9 mouse cellular contexts compared by ENCODE assay signal in the genomic region with DNA sequence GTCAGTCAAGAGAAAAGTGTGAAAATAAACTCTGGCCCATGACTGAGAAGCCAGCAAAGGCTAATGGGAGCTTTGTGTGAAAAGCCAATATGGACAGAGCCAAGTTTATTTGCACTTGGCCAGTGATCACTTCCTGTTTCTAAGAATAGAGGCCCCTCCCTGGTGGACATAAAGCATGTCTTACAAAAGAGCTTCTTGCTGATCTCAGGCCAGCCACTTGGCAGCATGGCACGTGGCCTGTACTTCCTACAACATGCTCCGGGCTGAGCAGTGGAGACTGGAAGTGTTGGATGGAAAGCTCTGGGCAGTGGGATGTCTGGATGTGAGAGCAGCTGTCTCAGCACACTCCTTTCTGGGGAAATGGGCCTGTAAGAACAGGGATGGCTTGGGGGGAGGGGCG.
DNase-seq lines count a peak whose midpoint lies in the region; ATAC-seq and TF ChIP-seq lines count a peak whose summit lies in the region.
"Had no signal": no experiment of that assay in that cellular context is flagged by ENCODE, and none has a peak within 500 bp of the region (broad histone marks: within the 10 kb centered on the region; RNA-seq: fewer than 3 reads in every experiment).

No protein-coding gene starts in this region.

- H3K9ac ChIP-seq in forebrain, postnatal 0 days = no peak overlapping the region
- H3K9ac ChIP-seq in forebrain, embryonic 14.5 days (ENCODE audit: low read length) = no peak overlapping the region
- H3K9ac ChIP-seq in heart, adult 2 months (ENCODE audit: low read depth, low read length) = no peak overlapping the region
- H3K9ac ChIP-seq in liver, postnatal 0 days (replicated peaks) = no peak overlapping the region
- no peak overlapping the region for H3K9ac ChIP-seq in stomach, embryonic 15.5 days
- H3K9ac ChIP-seq: embryonic facial prominence, embryonic 15.5 days had no signal

- WGBS in forebrain, postnatal 0 days = 59% methylated on average over 3 of the region's 3 CpGs
- 59% methylated on average over 3 of the region's 3 CpGs for WGBS in forebrain, embryonic 14.5 days
- 30% methylated on average over 3 of the region's 3 CpGs for WGBS in heart, adult 2 months
- WGBS in liver, postnatal 0 days (ENCODE audit: insufficient replicate concordance) = 29% methylated on average over 3 of the region's 3 CpGs
- WGBS in stomach, embryonic 15.5 days = 37% methylated on average over 3 of the region's 3 CpGs

- ATAC-seq in forebrain, postnatal 0 days = peak; percentile 29; the same call in 1 of the 2 replicates
- ATAC-seq in forebrain, embryonic 14.5 days = no peak
- ATAC-seq in liver, postnatal 0 days = peak; percentile 72
- ATAC-seq in stomach, embryonic 15.5 days (ENCODE audit: insufficient read depth, low FRiP score, low read depth) = peak; percentile 67; the same call in 1 of the 2 replicates

- H3K4me3 ChIP-seq in forebrain, postnatal 0 days (ENCODE audit: low read depth, low read length) = no peak overlapping the region
- H3K4me3 ChIP-seq in forebrain, embryonic 14.5 days (ENCODE audit: low read depth, low read length) = no peak overlapping the region
- no peak overlapping the region for H3K4me3 ChIP-seq in heart, adult 2 months
- H3K4me3 ChIP-seq in liver, postnatal 0 days (ENCODE audit: low read depth, low read length) = no peak overlapping the region
- no peak overlapping the region for H3K4me3 ChIP-seq in stomach, embryonic 15.5 days (replicated peaks)
- H3K4me3 ChIP-seq: embryonic facial prominence, embryonic 15.5 days had no signal

- no peaks in the 10 kb centered on the region for H3K4me1 ChIP-seq in forebrain, postnatal 0 days (ENCODE audit: insufficient read depth)
- H3K4me1 ChIP-seq in forebrain, embryonic 14.5 days (ENCODE audit: control insufficient read depth, insufficient read depth, low read length) = no peaks in the 10 kb centered on the region
- peaks cover 7% of the 10 kb centered on the region for H3K4me1 ChIP-seq in heart, adult 2 months (ENCODE audit: control insufficient read depth, insufficient read depth, low read length)
- peaks cover 10% of the 10 kb centered on the region for H3K4me1 ChIP-seq in liver, postnatal 0 days (ENCODE audit: insufficient read depth)
- peaks cover 5% of the 10 kb centered on the region; the same call in 1 of the 2 replicates for H3K4me1 ChIP-seq in stomach, embryonic 15.5 days

- no peak overlapping the region for H3K27ac ChIP-seq in forebrain, postnatal 0 days (ENCODE audit: low read depth, low read length)
- H3K27ac ChIP-seq in forebrain, embryonic 14.5 days (ENCODE audit: low read depth, low read length) = no peak overlapping the region
- H3K27ac ChIP-seq in heart, adult 2 months = no peak overlapping the region
- no peak overlapping the region for H3K27ac ChIP-seq in liver, postnatal 0 days (ENCODE audit: low read depth)
- no peak overlapping the region for H3K27ac ChIP-seq in stomach, embryonic 15.5 days
- H3K27ac ChIP-seq: embryonic facial prominence, embryonic 15.5 days had no signal

- DNase-seq in forebrain, postnatal 0 days = no peak
- DNase-seq in forebrain, embryonic 14.5 days (ENCODE audit: low spot score) = no peak
- peak; percentile 31 to 37 for DNase-seq in B cell, adult 2 months
- peak; percentile 48 to 78 for DNase-seq in heart, adult 2 months
- DNase-seq in liver, postnatal 0 days = peak; percentile 38
- DNase-seq in urinary bladder, postnatal 10 days (ENCODE audit: low spot score) = no peak
- DNase-seq in right cerebral cortex, postnatal 4 days = no peak

- no peak for TF ChIP-seq CTCF in forebrain, postnatal 0 days (IDR thresholded peaks at IDR 0.05; ENCODE audit: low read depth)
- no peak for TF ChIP-seq CTCF in heart, adult 2 months (IDR thresholded peaks at IDR 0.05)
- no peak for TF ChIP-seq CTCF in liver, postnatal 0 days (IDR thresholded peaks at IDR 0.05; ENCODE audit: low read depth)

- TF ChIP-seq POLR2A in heart, adult 2 months (IDR thresholded peaks at IDR 0.05; ENCODE audit: insufficient read depth, low read depth, low read length) = no peak

- H3K9me3 ChIP-seq in forebrain, postnatal 0 days (ENCODE audit: low read length) = no peaks in the 10 kb centered on the region
- H3K9me3 ChIP-seq in forebrain, embryonic 14.5 days (replicated peaks; ENCODE audit: control insufficient read depth, low read length) = no peaks in the 10 kb centered on the region
- no peaks in the 10 kb centered on the region for H3K9me3 ChIP-seq in liver, postnatal 0 days (ENCODE audit: low read length)
- no peaks in the 10 kb centered on the region for H3K9me3 ChIP-seq in stomach, embryonic 15.5 days
- H3K9me3 ChIP-seq: embryonic facial prominence, embryonic 15.5 days had no signal

- no peaks in the 10 kb centered on the region for H3K79me2 ChIP-seq in heart, adult 2 months (replicated peaks; ENCODE audit: control insufficient read depth, insufficient read depth, low read length)

- TF ChIP-seq EP300 in heart, adult 2 months (IDR thresholded peaks at IDR 0.05; ENCODE audit: insufficient read depth, low read depth, low read length) = peak; percentile 62; the same call in 1 of the 2 replicates
- TF ChIP-seq EP300 in liver, postnatal 0 days (IDR thresholded peaks at IDR 0.05; ENCODE audit: low read depth) = no peak

- H3K4me2 ChIP-seq in forebrain, postnatal 0 days (ENCODE audit: low read depth) = no peak overlapping the region
- no peak overlapping the region for H3K4me2 ChIP-seq in forebrain, embryonic 14.5 days (ENCODE audit: low read length)
- no peak overlapping the region for H3K4me2 ChIP-seq in liver, postnatal 0 days (ENCODE audit: low read depth, low read length)
- no peak overlapping the region for H3K4me2 ChIP-seq in stomach, embryonic 15.5 days
- H3K4me2 ChIP-seq: embryonic facial prominence, embryonic 15.5 days had no signal

- no peaks in the 10 kb centered on the region for H3K36me3 ChIP-seq in forebrain, postnatal 0 days (ENCODE audit: insufficient read depth)
- no peaks in the 10 kb centered on the region for H3K36me3 ChIP-seq in forebrain, embryonic 14.5 days (ENCODE audit: control insufficient read depth, insufficient read depth, low read length)
- H3K36me3 ChIP-seq in heart, adult 2 months (ENCODE audit: control insufficient read depth, insufficient read depth, low read length) = no peaks in the 10 kb centered on the region
- H3K36me3 ChIP-seq in liver, postnatal 0 days (replicated peaks; ENCODE audit: insufficient read depth, low read length) = no peaks in the 10 kb centered on the region
- H3K36me3 ChIP-seq in stomach, embryonic 15.5 days = no peaks in the 10 kb centered on the region
- H3K36me3 ChIP-seq: embryonic facial prominence, embryonic 15.5 days had no signal

- intact Hi-C loops in heart, adult 2 months (cut with DNase I) = no loop called here

- H3K27me3 ChIP-seq in forebrain, postnatal 0 days (ENCODE audit: insufficient read depth, low read length) = no peaks in the 10 kb centered on the region
- H3K27me3 ChIP-seq in forebrain, embryonic 14.5 days (replicated peaks; ENCODE audit: control insufficient read depth, insufficient read depth, low read length) = no peaks in the 10 kb centered on the region
- no peaks in the 10 kb centered on the region for H3K27me3 ChIP-seq in heart, adult 2 months (ENCODE audit: control insufficient read depth, insufficient read depth, low read length)
- H3K27me3 ChIP-seq in liver, postnatal 0 days (ENCODE audit: insufficient read depth, low read length) = no peaks in the 10 kb centered on the region
- no peaks in the 10 kb centered on the region for H3K27me3 ChIP-seq in stomach, embryonic 15.5 days (replicated peaks)
- H3K27me3 ChIP-seq: embryonic facial prominence, embryonic 15.5 days had no signal

Comparison
In these comparisons a context has a peak if more than half of its experiments do, and no peak if none do; other contexts are left out.
1. DNase-seq: peak in B cell, adult 2 months (2 of 2), heart, adult 2 months (2 of 2) and liver, postnatal 0 days (single experiment); none in forebrain, postnatal 0 days (single experiment), forebrain, embryonic 14.5 days (single experiment), urinary bladder, postnatal 10 days (single experiment) and right cerebral cortex, postnatal 4 days (single experiment).